Mouse (Mus musculus) bone marrow macrophage, adult 2 months (primary cell): ENCODE measurements at regions not wholly inside any gene's neighbourhood (a gene's known extent, or its start where the extent isn't known, plus 50 kb on each side); places are given as distances from the start of the nearest gene placed in this dataset.

Source experiments
- CTCF ChIP-seq: IDR thresholded peaks from 2 replicates; pipeline ENCODE4 v1.5.1; 2012; ENCODE audit warnings: low read depth, mild to moderate bottlenecking, low read length, moderate library complexity
- POLR2A ChIP-seq: IDR thresholded peaks from 2 replicates; pipeline ENCODE4 v1.6.1; 2012; ENCODE audit warnings: mild to moderate bottlenecking, low read depth, low read length, borderline replicate concordance

- no peak for TF ChIP-seq POLR2A
- TF ChIP-seq CTCF, result no peak
These were observed 1866.1 kb upstream of the Lrrc6 start for GRCm38 (mm10) chr15:68366816-68367215.
